Mouse (Mus musculus) lung, adult 2 months (tissue): ENCODE measurements at regions not wholly inside any gene's neighbourhood (a gene's known extent, or its start where the extent isn't known, plus 50 kb on each side); places are given as distances from the start of the nearest gene placed in this dataset.

Experiments used
- CTCF ChIP-seq: fragments of 200-500 bp; IDR thresholded peaks from 2 replicates; pipeline ENCODE4 v1.5.1; 2011; ENCODE audit warnings: mild to moderate bottlenecking, low read length, control low read depth; ENCODE audit not compliant: insufficient read depth
- POLR2A ChIP-seq: fragments of 200-500 bp; IDR thresholded peaks from 2 replicates; pipeline ENCODE4 v1.6.1; 2011; ENCODE audit warnings: low read depth, mild to moderate bottlenecking, control low read depth, low read length, borderline replicate concordance; ENCODE audit errors: extremely low read depth

- TF ChIP-seq POLR2A = no peak
- no peak for TF ChIP-seq CTCF
These were observed 240.4 kb downstream of the 3110018I06Rik start for GRCm38 (mm10) chr12:107728865-107729264.
